ENCODE assay signal across 20 mouse cellular contexts in genomic region chr4:48615483-48615882, GRCm38 (mm10). TPM values are rescaled to one million over a fixed set of nuclear protein-coding genes. Genes with fewer than 3 reads are reported as not detected.
"Had no signal": no experiment of that assay in that cellular context is flagged by ENCODE, and none has a peak within 500 bp of the region (broad histone marks: within the 10 kb centered on the region; RNA-seq: fewer than 3 reads in every experiment).

No protein-coding gene starts in this region.

- H3K27me3 ChIP-seq: midbrain, embryonic 13.5 days; midbrain, embryonic 15.5 days; neural tube, embryonic 13.5 days; neural tube, embryonic 15.5 days had no signal

- H3K4me2 ChIP-seq: lung, embryonic 14.5 days; midbrain, embryonic 11.5 days; midbrain, embryonic 13.5 days; midbrain, embryonic 15.5 days; neural tube, embryonic 13.5 days; neural tube, embryonic 15.5 days had no signal

- DNase-seq: lung, adult 18-20 months; lung, embryonic 14.5 days; lung, postnatal 10 days; lung, postnatal 4 days; retina, postnatal 1 day; right cerebral cortex, adult 18-20 months; right cerebral cortex, postnatal 25 days; right cerebral cortex, postnatal 4 days; spleen, adult 18-20 months; thymus, adult 18-20 months; thymus, postnatal 14 days; thymus, postnatal 36 days had no signal

- H3K4me3 ChIP-seq: midbrain, embryonic 13.5 days; midbrain, embryonic 15.5 days; neural tube, embryonic 13.5 days; neural tube, embryonic 15.5 days had no signal

RNA-seq across cellular contexts. Expression of gene Cavin4, which starts 47.8 kb away (rescaled TPM):
- total RNA-seq: megakaryocyte, adult 5-6 weeks; monocyte, adult 5-6 weeks had no signal
- polyA plus RNA-seq: small intestine, adult 2 months had no signal
